Mouse (Mus musculus) embryonic facial prominence, embryonic 15.5 days (tissue): Measurements from ENCODE around the gene Abhd18. TPM values are rescaled to one million over a fixed set of nuclear protein-coding genes. Genes with fewer than 3 reads are reported as not detected.
"Not testable (repeated sequence)": the region's sequence is repeated elsewhere in the genome, so short reads cannot be mapped to it uniquely, and the experiment has no call there.

ENCODE experiments used
- ATAC-seq: fragments of 200-750 bp; cut with Nextera tagmentation; 2 replicates; pipeline ENCODE4 v1.8.0; 2017; ENCODE audit warnings: low read depth, moderate TSS enrichment; ENCODE audit not compliant: insufficient number of reproducible peaks, low FRiP score, low TSS enrichment
- H3K27ac ChIP-seq: fragments of 300-500 bp; sonication (generic); replicated peaks from 2 replicates; pipeline ENCODE4 v1.5.1; 2015; ENCODE audit warnings: mild to moderate bottlenecking, inconsistent platforms
- H3K27me3 ChIP-seq: fragments of 300-500 bp; sonication (generic); 2 replicates; pipeline ENCODE4 v1.6.1; 2015; ENCODE audit warnings: inconsistent platforms
- H3K36me3 ChIP-seq: fragments of 300-500 bp; sonication (generic); 2 replicates; pipeline ENCODE4 v1.6.1; 2015; ENCODE audit warnings: mild to moderate bottlenecking, inconsistent platforms
- H3K4me1 ChIP-seq: fragments of 300-500 bp; sonication (generic); 2 replicates; pipeline ENCODE4 v1.6.1; 2015; ENCODE audit warnings: inconsistent platforms
- H3K4me2 ChIP-seq: fragments of 300-500 bp; sonication (generic); replicated peaks from 2 replicates; pipeline ENCODE4 v1.6.1; 2015; ENCODE audit warnings: mild to moderate bottlenecking, inconsistent platforms
- H3K4me3 ChIP-seq: fragments of 300-500 bp; sonication (generic); replicated peaks from 2 replicates; pipeline ENCODE4 v1.5.1; 2015; ENCODE audit warnings: mild to moderate bottlenecking, inconsistent platforms
- H3K9ac ChIP-seq: fragments of 300-500 bp; sonication (generic); 2 replicates; pipeline ENCODE4 v1.6.1; 2015; ENCODE audit warnings: inconsistent platforms
- H3K9me3 ChIP-seq: fragments of 300-500 bp; sonication (generic); replicated peaks from 2 replicates; pipeline ENCODE4 v1.6.1; 2016; ENCODE audit warnings: inconsistent platforms
- WGBS: fragments of 180-500 bp; shearing (Covaris S2); methylation state at CpG from one replicate; pipeline ENCODE4 v1.1.7; 2015; 5-methylcytosine and 5-hydroxymethylcytosine counted together
- polyA plus RNA-seq: library from polyadenylated mRNA; unstranded; fragments of >200 nt; fragmentation: Nextera tagmentation; extraction: Ambion mirVana; gene quantifications from 2 replicates; pipeline ENCODE4 v1.2.1, GENCODE M21; 2015

The Abhd18 gene
- polyA plus RNA-seq, 1 experiment from 2014 or later = 9.1 TPM

DNA sequence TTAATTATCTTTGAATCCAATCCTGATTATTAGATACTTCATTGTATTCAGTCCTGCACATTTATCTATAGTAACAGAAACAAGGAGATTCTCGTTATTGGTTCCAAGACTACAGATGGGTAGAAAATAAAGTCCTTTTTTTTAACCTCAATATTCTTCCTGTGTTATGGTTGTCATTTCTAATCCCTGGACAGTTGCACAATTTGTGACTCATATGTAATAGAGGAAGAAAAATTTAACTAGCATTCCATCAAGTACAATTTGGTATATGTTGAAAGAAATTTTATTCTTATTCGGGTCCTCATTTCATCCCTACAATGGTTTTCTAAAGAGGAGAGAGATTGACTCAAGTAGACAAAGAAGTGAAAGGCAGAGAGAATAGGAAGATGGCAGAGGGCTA, 1.2 kb downstream of the Abhd18 start:
- not testable (repeated sequence) for H3K4me2 ChIP-seq, H3K27ac ChIP-seq, H3K36me3 ChIP-seq, H3K27me3 ChIP-seq, H3K9me3 ChIP-seq, H3K4me3 ChIP-seq, ATAC-seq, H3K9ac ChIP-seq, H3K4me1 ChIP-seq
- 88% methylated on average over 2 of the region's 2 CpGs for WGBS

DNA sequence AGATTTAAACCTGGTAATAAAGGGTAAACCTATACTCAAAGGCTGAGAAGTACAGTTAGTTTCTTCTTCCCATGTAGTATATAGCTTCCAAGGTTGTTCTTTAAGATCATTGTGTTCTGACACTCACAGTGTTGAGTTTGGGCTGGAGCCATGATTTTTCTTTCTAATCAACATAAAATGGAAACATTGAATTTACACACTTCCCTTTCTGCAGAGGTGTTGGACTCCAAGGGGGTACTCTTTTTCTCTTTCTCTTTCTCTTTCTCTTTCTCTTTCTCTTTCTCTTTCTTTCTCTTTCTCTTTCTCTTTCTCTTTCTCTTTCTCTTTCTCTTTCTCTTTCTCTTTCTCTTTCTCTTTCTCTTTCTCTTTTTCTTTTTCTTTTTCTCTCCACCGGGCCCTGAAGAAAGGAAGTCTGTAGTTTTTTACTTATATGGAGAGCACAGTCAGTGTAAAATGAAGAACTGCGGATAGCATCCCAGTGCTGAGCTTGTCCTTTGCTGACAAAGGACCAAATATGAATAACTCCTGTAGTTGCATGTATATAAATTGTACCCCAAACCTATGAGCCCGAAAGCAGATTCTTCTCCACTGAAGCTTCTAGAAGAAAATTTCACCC, 6.5 kb downstream of the Abhd18 start:
- not testable (repeated sequence) for H3K9me3 ChIP-seq, H3K4me1 ChIP-seq, ATAC-seq, H3K36me3 ChIP-seq, H3K4me2 ChIP-seq, H3K27me3 ChIP-seq, H3K27ac ChIP-seq, H3K4me3 ChIP-seq, H3K9ac ChIP-seq
- WGBS = 90% methylated on average over 3 of the region's 3 CpGs

DNA sequence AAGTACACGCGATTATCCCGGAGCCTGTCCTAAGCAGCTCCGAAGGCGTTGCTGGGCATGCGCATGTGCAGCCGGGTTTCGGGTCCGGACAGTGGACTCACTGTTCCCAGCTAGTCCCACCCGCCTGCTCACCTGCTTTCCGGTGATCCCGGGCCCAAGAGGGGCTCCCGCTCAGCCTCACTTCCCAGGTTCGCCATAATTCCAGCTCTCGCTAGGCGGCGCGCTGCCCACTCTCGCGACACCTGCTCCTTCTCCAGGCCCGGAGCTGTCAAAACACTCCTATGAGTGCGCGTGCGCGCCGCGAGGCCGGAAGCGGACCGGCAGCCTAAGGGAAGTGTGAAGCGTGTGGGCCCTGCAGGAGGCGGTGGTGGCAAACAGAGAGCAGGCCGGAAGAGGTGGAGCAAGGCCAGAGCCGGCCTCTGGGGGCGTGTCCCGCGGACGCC, 47.1 kb downstream of the Abhd18 start:
- Histone ChIP-seq H3K4me2 (peak overlapping the region; percentile 71), H3K9ac (peak overlapping the region; percentile 42), H3K27ac (peak overlapping the region; percentile 55; the same call in 1 of the 2 replicates), H3K4me3 (peak overlapping the region; percentile 55)
- H3K4me1 ChIP-seq, H3K9me3 ChIP-seq, H3K36me3 ChIP-seq, H3K27me3 ChIP-seq: not testable (repeated sequence)
- peak; percentile 100 for ATAC-seq
- under 1% methylated on average over 38 of the region's 38 CpGs for WGBS

DNA sequence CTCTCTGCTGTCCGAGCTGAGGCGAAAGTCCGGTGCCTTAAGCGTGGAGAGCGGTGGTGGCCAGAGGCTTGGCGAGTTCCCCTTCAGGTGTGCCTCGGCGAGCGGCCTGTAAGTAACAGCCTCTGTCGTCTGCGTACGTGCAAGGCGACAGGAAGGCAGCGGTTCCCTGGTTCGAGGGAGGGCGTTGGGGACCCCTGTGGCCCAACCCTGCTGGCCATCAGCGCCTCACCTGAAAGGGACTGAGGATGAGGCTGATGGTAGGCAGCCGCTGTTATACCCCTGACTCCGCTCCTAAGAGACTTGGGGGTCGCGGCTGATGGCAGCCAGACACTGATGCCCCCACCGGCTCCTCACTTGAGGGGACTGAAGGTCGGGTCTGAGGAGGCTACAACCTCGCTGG, 47.6 kb downstream of the Abhd18 start:
- not testable (repeated sequence) for H3K9me3 ChIP-seq, H3K4me1 ChIP-seq, H3K36me3 ChIP-seq, ATAC-seq, H3K27me3 ChIP-seq, H3K27ac ChIP-seq
- H3K9ac ChIP-seq = peak overlapping the region; percentile 31
- peak overlapping the region; percentile 71 for H3K4me2 ChIP-seq
- WGBS = 1% methylated on average over 22 of the region's 24 CpGs
- peak overlapping the region; percentile 55 for H3K4me3 ChIP-seq

DNA sequence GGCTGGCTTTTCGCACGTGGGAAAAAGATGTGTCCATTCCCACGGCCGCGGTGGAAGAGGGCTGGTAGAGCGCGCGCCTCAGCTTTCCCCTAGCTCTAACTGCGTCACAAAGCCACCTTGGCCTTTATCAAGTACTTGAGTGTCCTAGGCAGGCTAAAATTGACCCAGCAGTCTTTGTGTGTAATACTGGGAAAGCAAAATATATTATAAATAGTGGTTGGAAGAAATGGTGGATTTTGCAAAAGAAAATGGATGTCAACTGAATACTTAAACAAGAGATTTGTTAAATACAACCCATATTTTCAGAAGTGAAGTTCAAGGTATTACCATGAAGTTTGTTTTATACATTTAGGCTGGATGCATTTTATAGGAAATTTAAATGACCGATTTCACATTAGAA, 55.7 kb downstream of the Abhd18 start, which contains the start of gene 1700034I23Rik:
Gene 1700034I23Rik, minus strand, starts transcription at position 101 of the 400 bp plus-strand sequence.
- not testable (repeated sequence) for H3K9me3 ChIP-seq, H3K36me3 ChIP-seq, H3K4me3 ChIP-seq, ATAC-seq, H3K4me1 ChIP-seq, H3K27ac ChIP-seq, H3K9ac ChIP-seq, H3K4me2 ChIP-seq, H3K27me3 ChIP-seq
- 97% methylated on average over 5 of the region's 10 CpGs for WGBS

DNA sequence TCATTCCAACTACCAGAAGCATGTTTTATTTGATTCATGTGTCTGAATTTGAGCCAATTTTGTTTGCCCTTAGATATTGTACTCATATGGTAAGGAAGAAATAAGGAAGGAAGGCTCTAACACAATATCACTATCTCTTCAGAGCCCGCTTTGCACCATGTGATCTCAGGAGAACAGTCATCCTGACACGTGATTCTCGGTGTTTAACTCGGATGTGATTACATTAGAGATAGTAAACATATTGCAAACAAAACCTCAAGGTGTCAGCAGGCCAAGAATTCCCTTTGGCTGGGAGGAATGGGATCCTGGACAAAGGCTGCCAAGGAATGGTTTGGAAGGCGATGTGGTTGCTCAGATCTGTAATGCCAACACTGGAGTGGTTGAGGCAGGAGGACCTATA, 91.4 kb downstream of the Abhd18 start:
- peaks cover 13% of the 10 kb centered on the region; the same call in 1 of the 2 replicates for H3K36me3 ChIP-seq
- H3K9me3 ChIP-seq = no peaks in the 10 kb centered on the region
- H3K9ac ChIP-seq = no peak overlapping the region
- WGBS = 81% methylated on average over 5 of the region's 5 CpGs
- ATAC-seq = no peak
- H3K4me2 ChIP-seq = no peak overlapping the region
- H3K4me3 ChIP-seq = no peak overlapping the region
- no peaks in the 10 kb centered on the region for H3K27me3 ChIP-seq
- H3K27ac ChIP-seq = no peak overlapping the region
- no peaks in the 10 kb centered on the region for H3K4me1 ChIP-seq

DNA sequence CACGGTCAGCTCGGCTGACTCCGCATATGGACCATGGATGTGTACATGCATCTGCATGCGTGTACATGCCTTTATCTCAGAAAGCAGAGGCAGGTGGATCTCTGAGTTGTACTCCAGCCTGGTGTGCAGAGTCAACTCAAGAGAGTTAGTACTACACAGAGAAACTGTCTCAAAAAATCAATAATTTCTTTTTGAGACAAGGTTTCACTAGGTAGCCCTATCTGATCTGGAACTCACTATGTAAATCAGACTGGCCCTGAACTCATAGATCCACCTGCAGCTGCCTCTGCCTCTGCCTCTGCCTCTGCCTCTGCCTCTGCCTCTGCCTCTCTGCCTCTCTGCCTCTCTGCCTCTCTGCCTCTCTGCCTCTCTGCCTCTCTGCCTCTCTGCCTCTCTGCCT, 91.8 kb downstream of the Abhd18 start:
- H3K36me3 ChIP-seq = peaks cover 11% of the 10 kb centered on the region; the same call in 1 of the 2 replicates
- no peak overlapping the region for H3K4me3 ChIP-seq
- H3K4me2 ChIP-seq = no peak overlapping the region
- ATAC-seq = no peak
- H3K27ac ChIP-seq = no peak overlapping the region
- 95% methylated on average over 4 of the region's 4 CpGs for WGBS
- no peaks in the 10 kb centered on the region for H3K27me3 ChIP-seq
- H3K9ac ChIP-seq = no peak overlapping the region
- no peaks in the 10 kb centered on the region for H3K9me3 ChIP-seq
- H3K4me1 ChIP-seq = no peaks in the 10 kb centered on the region

DNA sequence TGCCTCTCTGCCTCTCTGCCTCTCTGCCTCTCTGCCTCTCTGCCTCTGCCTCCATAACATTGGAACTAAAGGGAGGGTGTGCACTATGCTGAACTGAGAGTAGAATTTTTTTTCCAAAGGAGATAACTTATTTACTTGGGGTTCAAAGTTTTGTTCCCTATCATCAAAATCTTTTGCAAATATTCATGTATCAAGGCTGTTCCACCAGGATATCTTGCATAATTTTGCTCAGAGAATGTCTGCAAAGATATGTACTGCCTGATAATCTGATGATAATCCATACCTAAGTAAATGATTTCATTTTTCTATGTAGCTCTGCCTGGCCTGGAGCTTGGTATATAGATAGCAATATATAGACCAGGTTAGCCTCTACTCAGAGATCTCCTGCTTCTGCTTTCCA, 92.2 kb downstream of the Abhd18 start:
- Histone ChIP-seq H3K4me3 (no peak overlapping the region), H3K27ac (no peak overlapping the region)

DNA sequence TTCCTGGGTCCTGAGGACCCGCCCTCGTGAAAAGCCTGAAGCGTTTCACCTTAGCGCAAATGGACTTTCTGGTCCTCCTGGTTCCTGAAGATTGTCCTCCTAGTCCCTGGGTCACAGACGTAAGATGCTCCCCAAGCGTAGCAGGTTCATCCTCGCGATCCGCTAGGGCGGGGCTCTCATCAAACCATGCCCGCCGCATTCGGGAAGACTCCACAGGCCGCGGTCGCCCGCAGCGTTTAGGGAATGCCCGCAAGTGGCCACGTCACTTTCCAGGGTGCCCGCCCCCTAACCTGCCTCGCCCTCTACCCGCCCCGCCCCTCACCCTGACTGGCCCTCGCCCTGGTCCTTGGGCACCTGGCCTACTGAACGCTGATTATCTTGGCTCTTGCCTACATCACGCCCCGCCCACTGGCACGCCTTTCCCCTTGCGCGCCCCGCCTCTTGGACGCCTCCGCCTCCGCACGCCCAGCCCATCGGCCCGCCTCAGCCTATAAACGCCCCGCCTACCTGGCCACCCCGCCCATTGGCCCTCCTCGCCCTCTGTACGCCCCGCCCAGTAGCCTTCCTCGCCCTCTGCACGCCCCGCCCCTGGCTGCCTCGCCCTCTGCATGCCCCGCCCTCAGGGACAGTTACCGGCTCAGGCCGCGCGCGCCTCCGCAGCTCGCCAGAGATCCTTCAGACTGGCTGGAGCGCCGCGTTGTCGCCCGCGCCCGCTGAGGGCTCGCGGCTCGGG, 102.6 kb downstream of the Abhd18 start, which contains the start of gene Larp1b:
Gene Larp1b, plus strand, starts transcription at position 659 of the 733 bp plus-strand sequence.
- WGBS = under 1% methylated on average over 66 of the region's 66 CpGs
- Histone ChIP-seq H3K9me3 (no peaks in the 10 kb centered on the region), H3K4me2 (peak within 1 kb of the TSS; percentile 100), H3K4me3 (peak within 1 kb of the TSS; percentile 68), H3K27me3 (peaks cover 11% of the 10 kb centered on the region), H3K9ac (peak within 1 kb of the TSS; percentile 37), H3K4me1 (peaks cover 14% of the 10 kb centered on the region; the same call in 1 of the 2 replicates), H3K27ac (0 out of 2 replicates have a peak within 1 kb of the TSS, but pooled peaks have one; percentile 48), H3K36me3 (no peaks in the 10 kb centered on the region)
- ATAC-seq = peak; percentile 96

More for the DNA sequence above, 92.2 kb downstream of the Abhd18 start:
- Histone ChIP-seq H3K36me3 (peaks cover 7% of the 10 kb centered on the region; the same call in 1 of the 2 replicates), H3K4me1 (no peaks in the 10 kb centered on the region), H3K9me3 (no peaks in the 10 kb centered on the region), H3K27me3 (no peaks in the 10 kb centered on the region), H3K9ac (no peak overlapping the region), H3K4me2 (no peak overlapping the region)
- no peak for ATAC-seq

DNA sequence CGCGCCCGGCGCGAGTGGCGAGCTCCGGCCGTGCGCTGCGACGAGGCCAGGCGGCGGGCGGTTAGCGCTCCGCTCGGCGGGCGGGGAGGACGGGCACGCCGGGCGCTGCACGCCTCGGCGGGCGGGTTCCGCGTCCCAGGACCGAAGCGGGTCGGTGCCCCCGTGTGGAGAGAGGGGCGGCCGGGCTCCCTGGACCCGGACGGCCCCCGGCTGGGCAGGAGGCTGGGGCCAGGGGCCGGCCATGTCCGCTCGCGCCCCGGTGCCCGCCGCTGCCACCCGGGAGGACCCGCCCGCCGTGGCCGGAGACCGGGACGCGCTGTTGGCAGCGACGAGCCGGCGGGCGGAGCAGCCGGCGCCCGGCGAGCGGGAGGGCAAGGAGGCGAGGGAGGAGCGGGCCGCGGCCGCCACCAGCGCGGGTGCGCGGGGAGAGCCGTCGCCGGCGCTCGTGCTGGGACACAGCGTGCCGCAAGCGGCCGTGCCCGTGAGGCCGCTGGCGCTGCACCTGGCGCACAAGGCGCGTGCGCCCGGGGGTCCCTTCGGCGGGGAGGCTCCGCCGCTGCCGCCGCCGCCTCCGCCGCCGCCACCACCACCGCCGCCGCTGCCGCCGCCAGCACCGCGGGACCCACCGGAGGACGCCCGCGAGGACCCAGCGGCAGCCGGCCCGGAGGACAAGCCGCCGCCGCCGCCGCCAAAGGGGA, 103.3 kb downstream of the Abhd18 start:
- WGBS = under 1% methylated on average over 91 of the region's 118 CpGs
- peak; percentile 49 for ATAC-seq
- Histone ChIP-seq H3K4me1 (peaks cover 14% of the 10 kb centered on the region; the same call in 1 of the 2 replicates), H3K9ac (peak overlapping the region; percentile 37), H3K4me2 (peak overlapping the region; percentile 100), H3K27me3 (peaks cover 11% of the 10 kb centered on the region), H3K36me3 (no peaks in the 10 kb centered on the region), H3K9me3 (no peaks in the 10 kb centered on the region), H3K27ac (0 out of 2 replicates have a peak overlapping the region, but pooled peaks have one; percentile 48), H3K4me3 (peak overlapping the region; percentile 68)

DNA sequence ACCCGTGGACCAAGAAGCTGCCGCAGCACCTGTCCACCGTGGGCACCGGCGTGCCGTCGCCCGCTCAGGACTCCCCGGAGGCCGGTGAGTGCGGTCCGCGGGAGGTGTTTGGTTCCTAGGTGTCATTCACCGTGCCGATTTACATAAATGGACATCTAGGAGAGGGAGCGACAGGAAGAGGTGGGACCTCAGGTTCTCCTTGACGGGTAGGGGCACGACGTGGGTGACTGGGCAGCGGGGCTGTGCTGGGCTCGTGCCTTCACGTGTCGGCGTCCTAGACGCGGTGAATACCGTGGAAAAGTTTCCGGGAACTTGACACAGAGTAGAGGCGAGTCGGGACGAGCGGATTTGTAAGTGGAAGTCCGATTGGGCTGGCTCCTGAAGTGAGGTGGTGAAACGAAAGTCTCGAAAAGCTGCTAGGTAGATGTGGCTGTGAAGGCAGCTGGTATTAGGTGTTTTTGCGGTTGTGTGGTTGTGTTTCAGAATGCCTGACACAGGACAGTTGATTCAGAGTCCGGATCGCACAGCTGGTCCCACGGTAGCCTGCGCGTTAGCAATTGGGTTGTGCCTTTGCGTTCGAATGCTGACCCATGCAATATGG, 103.9 kb downstream of the Abhd18 start:
- H3K9me3 ChIP-seq = no peaks in the 10 kb centered on the region
- H3K4me2 ChIP-seq = peak overlapping the region; percentile 100
- peak overlapping the region; percentile 37 for H3K9ac ChIP-seq
- under 1% methylated on average over 43 of the region's 43 CpGs for WGBS
- H3K27me3 ChIP-seq = peaks cover 11% of the 10 kb centered on the region
- ATAC-seq = no peak
- H3K4me3 ChIP-seq = peak overlapping the region; percentile 68
- peaks cover 14% of the 10 kb centered on the region; the same call in 1 of the 2 replicates for H3K4me1 ChIP-seq
- H3K27ac ChIP-seq = no peak overlapping the region
- H3K36me3 ChIP-seq = no peaks in the 10 kb centered on the region
